Mouse (Mus musculus): ENCODE results near the gene Il4.
"Not testable (repeated sequence)": the region's sequence is repeated elsewhere in the genome, so short reads cannot be mapped to it uniquely, and the experiment has no call there.

Gene Il4

GRCm38 (mm10) chr11:53605609-53606008, 12.9 kb downstream of the Il4 start:
- CTCF ChIA-PET, result interaction anchor here in 3 of 4 experiments (0.6 to 3.1 kb wide), 26 partner anchors 8 to 148 kb away, joined by 3 to 22 read pairs (median 4); partner anchors contain the start of genes Gm9837 (in 1 of the 3), Gm9945 (in 1 of the 3), Il13 (in 1 of the 3) and Il4 (in 1 of the 3)
- POLR2A ChIA-PET, result interaction anchor here in 2 of 4 experiments (1.0 to 1.5 kb wide), 2 partner anchors 32 to 102 kb away, joined by 3 to 4 read pairs; partner anchors contain the start of gene Rad50 (in 1 of the 2)

DNA sequence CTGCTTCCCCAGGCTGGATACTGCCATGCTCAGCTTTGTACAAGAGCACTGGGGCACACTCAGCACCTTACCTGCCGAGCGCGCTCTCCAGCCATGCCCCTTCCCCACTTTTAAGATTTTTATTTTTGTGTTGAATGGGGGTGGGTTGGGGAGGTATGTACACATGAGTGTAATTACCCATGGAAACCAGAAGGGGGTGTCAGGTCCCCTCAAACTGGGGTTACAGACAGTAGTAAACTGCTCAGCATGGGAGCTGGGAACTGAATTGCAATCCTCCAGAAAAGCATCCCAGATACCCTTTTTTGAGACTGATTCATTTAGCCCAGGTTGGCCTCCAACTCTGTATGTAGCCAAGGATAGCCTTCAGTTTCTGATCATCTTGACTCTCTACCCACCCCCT, 13.5 kb downstream of the Il4 start:
- ChIA-PET CTCF (interaction anchor here in 3 of 4 experiments (0.6 to 3.1 kb wide), 24 partner anchors 9 to 147 kb away, joined by 3 to 22 read pairs (median 4); partner anchors contain the start of genes Gm9837 (in 1 of the 3), Gm9945 (in 1 of the 3), Il13 (in 1 of the 3) and Il4 (in 1 of the 3)), POLR2A (interaction anchor here in 1 of 4 experiments (1.0 kb wide), 1 partner anchor 102 kb away, joined by 3 read pairs; the partner anchor contains the start of gene Rad50)

GRCm38 (mm10) chr11:53591116-53591515, 27.4 kb downstream of the Il4 start:
- CTCF ChIA-PET, result interaction anchor here (0.6 to 3.9 kb wide), 11 partner anchors 10 to 341 kb away, joined by 3 to 16 read pairs (median 3); partner anchors contain the start of genes Gm12216 (in 1 of the 4) and Gm9837 (in 1 of the 4)
- POLR2A ChIA-PET, result interaction anchor here in 1 of 4 experiments (0.8 kb wide), 1 partner anchor 116 kb away, joined by 3 read pairs; no protein-coding TSS in a partner anchor

- POLR2A ChIA-PET, result interaction anchor here in 2 of 4 experiments (0.8 to 1.5 kb wide), 3 partner anchors 9 to 115 kb away, joined by 3 to 5 read pairs (median 3); no protein-coding TSS in a partner anchor
- CTCF ChIA-PET, result interaction anchor here (0.5 to 3.9 kb wide), 29 partner anchors 9 to 467 kb away, joined by 3 to 16 read pairs (median 3); partner anchors contain the start of genes Gm9837 (in 1 of the 4), Il13 (in 1 of the 4) and Kif3a (in 1 of the 4)
Observed at GRCm38 (mm10) chr11:53590368-53590768, 28.1 kb downstream of the Il4 start.

GRCm38 (mm10) chr11:53588279-53588678, 30.2 kb downstream of the Il4 start:
- CTCF ChIA-PET, result interaction anchor here in 2 of 4 experiments (0.8 to 2.9 kb wide), 6 partner anchors 17 to 149 kb away, joined by 3 to 7 read pairs (median 4); no protein-coding TSS in a partner anchor
- POLR2A ChIA-PET, result interaction anchor here in 1 of 4 experiments (0.8 kb wide), 1 partner anchor 10 kb away, joined by 3 read pairs; no protein-coding TSS in a partner anchor

DNA sequence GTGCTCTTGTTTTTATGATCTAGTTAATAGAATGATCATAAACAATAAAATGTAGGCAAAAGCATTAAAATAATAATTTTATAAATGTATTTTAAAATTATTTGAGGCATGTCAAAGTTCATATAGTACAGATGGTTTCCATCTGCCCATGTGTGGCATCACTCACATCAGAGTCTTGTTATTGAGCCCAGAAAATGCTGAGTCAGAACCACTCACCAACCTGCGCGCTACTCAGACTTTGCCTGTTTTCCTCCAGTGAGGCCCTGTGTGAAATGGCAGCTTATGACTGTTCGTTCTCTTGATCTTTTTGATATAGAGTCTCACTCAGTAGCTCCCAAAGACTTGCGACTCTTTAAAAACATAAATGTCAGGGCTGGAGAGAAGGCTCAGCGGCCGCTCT, 33.0 kb downstream of the Il4 start:
- CTCF ChIA-PET, result interaction anchor here in 3 of 4 experiments (1.0 to 1.9 kb wide), 6 partner anchors 12 to 42 kb away, joined by 3 to 7 read pairs (median 4); partner anchors contain the start of gene Kif3a (in 1 of the 3)
- POLR2A ChIA-PET, result no interaction called here

GRCm38 (mm10) chr11:53584849-53585248, 33.6 kb downstream of the Il4 start:
- POLR2A ChIA-PET, result interaction anchor here in 1 of 4 experiments (1.0 kb wide), 1 partner anchor 17 kb away, joined by 3 read pairs; the partner anchor contains the start of gene Kif3a
- CTCF ChIA-PET, result interaction anchor here (0.5 to 1.9 kb wide), 10 partner anchors 14 to 244 kb away, joined by 3 to 7 read pairs (median 3); partner anchors contain the start of genes Gm9837 (in 1 of the 4) and Kif3a (in 1 of the 4)

DNA sequence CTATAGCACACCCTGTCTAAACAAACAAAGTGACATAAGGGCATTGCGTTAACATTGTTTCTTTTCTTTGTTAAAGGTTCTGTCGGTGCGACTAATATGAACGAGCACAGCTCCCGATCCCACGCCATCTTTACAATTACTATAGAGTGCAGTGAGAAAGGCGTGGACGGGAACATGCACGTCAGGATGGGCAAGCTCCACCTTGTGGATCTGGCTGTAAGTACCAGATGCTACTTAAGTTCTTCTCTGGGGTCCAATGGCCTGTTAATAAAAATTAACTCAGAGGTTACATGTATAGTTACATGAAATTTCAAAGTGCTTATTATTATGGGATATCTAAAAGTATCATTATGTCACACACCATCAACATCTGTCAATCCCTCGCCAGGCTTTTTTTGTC, 35.3 kb downstream of the Il4 start:
- POLR2A ChIA-PET, result interaction anchor here in 1 of 4 experiments (0.7 to 1.3 kb wide), 3 partner anchors 14 to 29 kb away, joined by 3 to 5 read pairs (median 3); partner anchors contain the start of gene Kif3a
- CTCF ChIA-PET, result interaction anchor here in 1 of 4 experiments (1.0 to 1.1 kb wide), 2 partner anchors 18 to 154 kb away, joined by 3 read pairs; no protein-coding TSS in a partner anchor

GRCm38 (mm10) chr11:53580562-53580961, 37.9 kb downstream of the Il4 start:
- CTCF ChIA-PET, result no interaction called here

DNA sequence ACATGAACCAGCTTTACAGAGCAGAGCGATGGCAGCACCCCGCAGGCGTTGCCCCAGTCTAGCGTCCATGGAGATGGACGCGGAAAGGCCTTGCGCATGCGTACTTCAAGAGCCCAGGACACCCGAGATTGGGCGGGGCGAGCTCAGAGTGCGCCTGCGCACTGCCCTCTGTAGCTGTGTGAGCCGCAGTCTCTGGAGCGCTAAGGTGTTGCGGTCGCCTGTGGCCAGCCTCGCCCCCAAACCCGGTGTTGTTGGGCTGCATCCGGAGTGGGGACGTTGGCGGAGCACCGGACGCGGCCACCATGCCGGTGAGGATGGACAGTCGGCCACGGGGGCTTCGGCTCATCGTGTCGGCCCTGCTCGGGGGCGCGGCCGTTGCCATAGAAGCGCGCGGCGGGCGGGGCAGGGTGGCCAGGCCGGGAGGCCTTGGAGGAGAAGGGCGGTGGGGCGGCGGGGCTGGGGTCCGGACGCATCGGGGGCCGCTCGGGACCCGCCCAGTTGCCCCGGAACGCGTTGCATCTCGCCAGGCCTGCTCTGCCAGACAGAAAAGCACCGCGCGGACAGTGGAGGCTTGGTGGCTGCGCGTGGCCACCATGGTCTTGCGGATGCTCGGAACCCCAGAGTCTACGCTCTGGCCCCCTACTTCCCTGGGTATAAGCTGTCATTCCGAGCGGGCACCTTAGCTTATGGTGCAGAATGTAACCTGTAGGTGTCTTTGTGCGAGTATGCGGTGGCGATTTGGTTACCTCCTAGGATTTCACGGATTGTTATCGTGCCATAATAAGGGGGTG, 51.0 kb downstream of the Il4 start, which contains the start of gene Kif3a:
Kif3a (plus strand) TSS at position 156 of the 791 bp plus-strand sequence.
- CTCF ChIA-PET, result interaction anchor here in 3 of 4 experiments (0.6 to 1.2 kb wide), 8 partner anchors 16 to 413 kb away, joined by 3 to 7 read pairs (median 4); partner anchors contain the start of gene Gm9837 (in 1 of the 3)
- POLR2A ChIA-PET, result interaction anchor here in 3 of 4 experiments (0.6 to 1.8 kb wide), 10 partner anchors 8 to 168 kb away, joined by 3 to 5 read pairs (median 4); partner anchors contain the start of genes Gdf9 (in 1 of the 3), Gm9945 (in 1 of the 3), Sowaha (in 1 of the 3) and Uqcrq (in 1 of the 3)

More at GRCm38 (mm10) chr11:53580562-53580961, 37.9 kb downstream of the Il4 start:
- POLR2A ChIA-PET, result no interaction called here

DNA sequence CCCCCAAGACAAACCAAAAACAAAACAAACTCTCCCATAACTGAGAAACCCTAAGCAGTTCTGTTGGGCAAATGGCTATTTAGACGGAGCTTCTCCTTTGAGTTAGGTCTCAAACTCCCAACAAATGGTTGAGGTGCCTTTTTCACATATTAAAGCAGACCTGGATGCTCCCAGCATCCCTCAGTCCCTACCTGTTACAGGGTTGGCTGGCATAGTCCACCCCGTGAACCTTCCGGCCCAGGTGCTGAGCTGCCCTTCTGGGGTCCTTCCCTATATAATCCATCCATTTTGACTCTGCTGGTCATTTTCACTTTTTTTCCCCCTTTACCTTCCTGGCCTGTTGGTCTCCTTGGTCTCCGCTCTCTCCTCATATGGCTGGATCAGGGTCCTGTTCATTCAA, 51.8 kb downstream of the Il4 start:
- CTCF ChIA-PET, result interaction anchor here in 3 of 4 experiments (0.6 to 1.2 kb wide), 10 partner anchors 15 to 1016 kb away, joined by 3 to 15 read pairs (median 4); partner anchors contain the start of gene Gm9837 (in 1 of the 3)
- POLR2A ChIA-PET, result interaction anchor here in 3 of 4 experiments (0.6 to 1.8 kb wide), 11 partner anchors 9 to 273 kb away, joined by 3 to 5 read pairs (median 4); partner anchors contain the start of genes Gdf9 (in 1 of the 3), Gm9945 (in 1 of the 3), Sowaha (in 1 of the 3) and Uqcrq (in 1 of the 3)

- CTCF ChIA-PET, result no interaction called here
Observed at GRCm38 (mm10) chr11:53561986-53562385, 56.5 kb downstream of the Il4 start.

DNA sequence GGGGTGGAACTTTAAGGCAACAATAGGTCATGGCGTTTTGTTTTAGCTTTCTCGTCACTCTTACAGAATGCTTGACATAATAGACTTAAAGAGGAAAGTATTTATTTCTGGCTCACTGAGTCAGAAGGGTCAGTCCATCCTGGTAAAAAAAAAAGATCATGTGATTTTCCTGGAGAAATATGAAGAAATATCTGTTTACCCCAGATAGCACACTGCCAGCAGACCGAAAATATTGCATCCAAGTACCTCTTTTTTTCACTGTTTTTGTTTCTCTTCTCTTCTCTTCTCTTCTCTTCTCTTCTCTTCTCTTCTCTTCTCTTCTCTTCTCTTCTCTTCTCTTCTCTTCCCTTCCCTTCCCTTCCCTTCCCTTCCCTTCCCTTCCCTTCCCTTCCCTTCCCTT, 58.5 kb downstream of the Il4 start:
- POLR2A ChIA-PET, CTCF ChIA-PET: not testable (repeated sequence)

More at GRCm38 (mm10) chr11:53561986-53562385, 56.5 kb downstream of the Il4 start:
- POLR2A ChIA-PET, result no interaction called here

DNA sequence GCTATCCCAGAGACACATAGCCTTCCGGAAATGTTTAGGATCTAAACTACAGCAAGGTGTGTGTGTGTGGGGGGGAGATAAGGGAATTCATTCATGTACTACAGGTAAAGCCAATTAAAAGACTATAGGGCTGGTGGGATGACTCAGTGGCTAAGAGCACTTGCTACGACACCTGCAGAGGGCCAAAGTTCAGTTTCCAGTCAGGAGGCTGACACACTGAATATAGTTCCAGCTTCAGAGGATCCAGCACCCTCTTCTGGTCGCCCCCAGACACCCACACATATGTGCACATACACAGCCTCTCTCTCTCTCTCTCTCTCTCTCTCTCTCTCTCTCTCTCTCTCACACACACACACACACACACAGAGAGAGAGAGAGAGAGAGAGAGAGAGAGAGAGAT, 60.5 kb downstream of the Il4 start:
- CTCF ChIA-PET, result interaction anchor here in 1 of 4 experiments (0.6 kb wide), 1 partner anchor 246 kb away, joined by 3 read pairs; no protein-coding TSS in a partner anchor
- POLR2A ChIA-PET, result not testable (repeated sequence)

- POLR2A ChIA-PET, CTCF ChIA-PET: not testable (repeated sequence)
Observed at GRCm38 (mm10) chr11:53556529-53556928, 61.9 kb downstream of the Il4 start.

All from embryonic stem cell, embryonic (primary cell).